Mouse (Mus musculus) liver, embryonic 14.5 days (tissue): ENCODE results near the gene Glt8d2. TPM values are rescaled to one million over a fixed set of nuclear protein-coding genes. Genes with fewer than 3 reads are reported as not detected.
A peak's percentile ranks its signal among the peaks of the same experiment; 100 is the strongest.
"Not testable (repeated sequence)": the region's sequence is repeated elsewhere in the genome, so short reads cannot be mapped to it uniquely, and the experiment has no call there.

Experiments
- ATAC-seq: fragments of 200-750 bp; cut with Nextera tagmentation; 2 replicates; pipeline ENCODE4 v1.8.0; 2017; ENCODE audit warnings: moderate number of reproducible peaks, mild to moderate bottlenecking, moderate library complexity; ENCODE audit not compliant: insufficient read depth
- DNase-seq, 3 experiments: peaks; one replicate each; pipeline ENCODE4 v3.0.0-alpha.2; 2012 to 2013; ENCODE audit warnings: low read depth in 3 of 3, low spot score in 3 of 3
- H3K27ac ChIP-seq: fragments of 300-500 bp; sonication (generic); 2 replicates; pipeline ENCODE4 v1.5.1; 2014; ENCODE audit warnings: moderate library complexity, mild to moderate bottlenecking, control low read depth, inconsistent platforms
- H3K27me3 ChIP-seq: fragments of 300-500 bp; sonication (generic); 2 replicates; pipeline ENCODE4 v1.6.1; 2014; ENCODE audit warnings: mild to moderate bottlenecking, low read length, moderate library complexity; ENCODE audit not compliant: control insufficient read depth, insufficient read depth
- H3K36me3 ChIP-seq: fragments of 300-500 bp; sonication (generic); replicated peaks from 2 replicates; pipeline ENCODE4 v1.6.1; 2014; ENCODE audit warnings: low read depth; ENCODE audit not compliant: control insufficient read depth, insufficient read depth
- H3K4me1 ChIP-seq, 2 experiments: fragments of 200-500 bp in 1 of 2; fragments of 300-500 bp in 1 of 2; sonication (generic) in 1 of 2; replicated peaks; 2 replicates each; pipeline ENCODE4 v1.6.1; 2012 to 2014; ENCODE audit warnings: antibody characterized with exemption in 1 of 2, inconsistent platforms in 1 of 2, low read length in 1 of 2; ENCODE audit not compliant: control insufficient read depth in 2 of 2, insufficient read depth in 2 of 2
- H3K4me2 ChIP-seq: fragments of 300-500 bp; sonication (generic); 2 replicates; pipeline ENCODE4 v1.6.1; 2014; ENCODE audit warnings: low read depth, mild to moderate bottlenecking, control low read depth, moderate library complexity
- H3K4me3 ChIP-seq, 2 experiments: fragments of 200-500 bp in 1 of 2; fragments of 300-500 bp in 1 of 2; sonication (generic) in 1 of 2; 2 replicates each; pipeline ENCODE4 v1.5.1; 2012 to 2014; ENCODE audit warnings: low read depth in 2 of 2, low read length in 2 of 2, mild to moderate bottlenecking in 2 of 2, control low read depth in 1 of 2, inconsistent platforms in 1 of 2, moderate library complexity in 1 of 2; ENCODE audit not compliant: insufficient read depth in 1 of 2
- H3K9ac ChIP-seq: fragments of 300-500 bp; sonication (generic); replicated peaks from 2 replicates; pipeline ENCODE4 v1.6.1; 2014; ENCODE audit warnings: mild to moderate bottlenecking, control low read depth, moderate library complexity
- H3K9me3 ChIP-seq: fragments of 300-500 bp; sonication (generic); 2 replicates; pipeline ENCODE4 v1.6.1; 2016; ENCODE audit warnings: low read length, mixed read lengths; ENCODE audit not compliant: control insufficient read depth
- CTCF ChIP-seq: IDR thresholded peaks from 2 replicates; pipeline ENCODE4 v1.5.1; 2016; ENCODE audit warnings: antibody characterized with exemption, low read depth, control low read depth
- EP300 ChIP-seq: IDR thresholded peaks from 2 replicates; pipeline ENCODE4 v1.6.1; 2016; ENCODE audit warnings: antibody characterized with exemption, low read depth
- WGBS: fragments of 180-500 bp; shearing (Covaris S2); extraction: QIAGEN DNeasy Blood & Tissue Kit; methylation state at CpG from one replicate; pipeline ENCODE4 v1.1.7; 2014; ENCODE audit not compliant: insufficient replicate concordance; 5-methylcytosine and 5-hydroxymethylcytosine counted together
- polyA plus RNA-seq, 2 experiments: library from polyadenylated mRNA; depleted of rRNA in 1 of 2; stranded (reverse) in 1 of 2; unstranded in 1 of 2; fragments of >200 nt; fragmentation: Nextera tagmentation in 1 of 2; extraction: Ambion mirVana in 1 of 2; gene quantifications; 2 replicates each; pipeline versions ENCODE4 v1.2.1 to v1.2.3; 2012 to 2014

Glt8d2 gene
- polyA plus RNA-seq, 2 experiments: 0.23 to 0.27 TPM

DNA sequence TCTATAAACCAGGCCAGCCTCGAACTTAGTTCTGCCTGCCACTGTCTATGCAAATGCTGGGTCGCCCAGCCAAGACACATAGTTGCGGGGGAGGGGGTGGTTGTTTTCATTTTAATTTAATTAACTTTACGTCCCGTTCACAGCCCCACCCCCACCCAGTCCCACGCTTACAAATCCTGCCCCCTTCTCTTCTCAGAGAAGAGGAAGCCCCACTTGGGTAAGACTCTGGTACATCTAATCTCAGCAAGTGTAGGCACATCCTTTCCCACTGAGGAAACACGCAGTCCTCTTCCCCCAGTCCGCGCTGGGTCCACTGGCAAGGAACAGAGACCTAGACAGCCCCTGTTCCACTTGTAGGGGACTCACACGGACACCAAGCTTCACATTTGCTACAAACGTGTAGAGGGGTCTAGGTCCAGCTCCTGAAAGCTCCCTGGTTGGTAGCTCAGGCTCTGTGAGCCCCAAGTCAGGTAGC is 61.3 kb downstream of the Glt8d2 start:
- H3K4me1 ChIP-seq: peaks cover 11 to 14% of the 10 kb centered on the region in 2 experiments

DNA sequence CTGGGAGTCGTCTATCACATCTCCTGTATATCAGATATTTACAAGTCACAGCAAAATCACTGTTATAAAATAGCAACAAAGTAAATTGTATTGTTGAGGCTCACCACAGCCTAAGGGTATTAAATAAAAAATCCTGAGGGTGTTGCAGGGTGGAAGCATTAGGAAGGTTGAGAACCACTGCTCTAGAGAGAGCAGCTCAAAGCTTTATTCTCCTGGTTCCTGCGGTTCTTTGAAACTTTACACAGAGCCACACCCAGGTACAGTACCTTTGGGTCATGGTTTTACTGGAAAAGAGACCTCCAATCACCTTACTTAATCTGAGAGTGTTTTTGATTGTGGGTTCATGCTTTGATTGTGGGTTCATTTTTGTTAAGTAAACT is 66.9 kb downstream of the Glt8d2 start:
- H3K9me3 ChIP-seq, DNase-seq, H3K27me3 ChIP-seq, H3K4me1 ChIP-seq, H3K36me3 ChIP-seq: not testable (repeated sequence)
- Histone ChIP-seq H3K4me2 (peak overlapping the region; percentile 81), H3K4me3 (peak overlapping the region; percentile 76 to 85), H3K27ac (peak overlapping the region; percentile 17; the same call in 1 of the 2 replicates), H3K9ac (peak overlapping the region; percentile 16; the same call in 1 of the 2 replicates)
- peak; percentile 6; the same call in 1 of the 2 replicates for ATAC-seq
- WGBS: 3% methylated on average over 2 of the region's 2 CpGs

More for the DNA sequence above, 61.3 kb downstream of the Glt8d2 start:
- Histone ChIP-seq H3K9ac (peak overlapping the region; percentile 86), H3K4me3 (peak overlapping the region; percentile 69 to 91), H3K27ac (peak overlapping the region; percentile 74), H3K4me2 (peak overlapping the region; percentile 100), H3K9me3 (no peaks in the 10 kb centered on the region), H3K27me3 (no peaks in the 10 kb centered on the region), H3K36me3 (peaks cover 3% of the 10 kb centered on the region; the same call in 1 of the 2 replicates)
- ATAC-seq: no peak; the same call in none of the 2 replicates
- DNase-seq: peak in 1 of 3 experiments; percentile 33
- TF ChIP-seq EP300 (no peak), CTCF (no peak)
- 7% methylated on average over 11 of the region's 11 CpGs for WGBS

DNA sequence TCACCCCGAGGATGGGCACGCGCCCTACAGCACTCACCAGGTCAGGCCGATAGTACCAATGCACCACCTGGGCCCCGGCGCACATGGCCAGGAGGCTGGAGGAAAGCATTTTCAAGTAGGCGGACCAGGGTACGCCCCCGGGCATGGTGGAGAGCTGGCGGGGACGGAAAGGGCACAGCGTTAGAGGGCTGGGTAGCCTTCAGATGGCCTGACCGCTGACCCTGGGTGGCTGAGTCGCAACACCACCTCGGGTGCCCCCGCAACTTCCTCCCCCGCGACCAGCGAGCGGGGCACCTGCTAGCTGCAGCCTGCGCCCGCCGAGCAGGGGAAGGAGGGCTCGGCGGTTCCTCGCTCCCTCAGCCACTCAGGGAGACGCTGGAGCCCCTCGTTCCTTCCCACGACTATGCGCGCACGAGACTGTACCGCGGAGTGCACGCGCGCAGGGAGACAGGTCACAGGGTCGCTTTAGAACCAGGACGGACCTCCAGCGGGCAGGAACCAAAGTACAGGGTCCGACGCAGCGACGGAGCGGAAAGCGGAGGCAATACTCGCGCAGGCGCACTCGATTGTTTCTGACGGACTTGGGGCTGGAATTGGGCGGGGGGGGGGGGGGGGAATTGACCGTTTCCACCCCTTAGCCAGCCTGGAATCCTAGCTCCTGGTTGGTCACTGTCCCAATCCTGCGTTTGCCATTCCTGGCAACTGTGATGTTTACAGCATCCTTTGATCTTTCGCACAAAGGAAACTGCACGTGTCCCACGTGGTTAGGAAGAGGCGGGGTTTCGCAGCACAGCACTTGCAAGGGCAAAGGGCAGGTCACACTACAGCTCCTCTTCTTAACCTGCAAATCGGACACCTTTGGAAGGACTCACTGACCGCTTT is 67.5 kb downstream of the Glt8d2 start, which contains the start of gene 1190007I07Rik:
Gene 1190007I07Rik (minus strand): TSS at position 558 of the 882 bp plus-strand sequence.
- ATAC-seq (peak; percentile 88), DNase-seq (peak; percentile 62 to 77 (median 69))
- H3K27me3 ChIP-seq: no peaks in the 10 kb centered on the region
- peak within 1 kb of the TSS; percentile 76 to 85 for H3K4me3 ChIP-seq
- peak within 1 kb of the TSS; percentile 81 for H3K4me2 ChIP-seq
- peak within 1 kb of the TSS; percentile 69 for H3K9ac ChIP-seq
- H3K4me1 ChIP-seq: peaks cover 0 to 4% of the 10 kb centered on the region in 2 experiments; a peak in 1 of 4 replicates
- no peaks in the 10 kb centered on the region for H3K9me3 ChIP-seq
- WGBS: under 1% methylated on average over 60 of the region's 61 CpGs
- TF ChIP-seq CTCF (peak; percentile 44; the same call in 1 of the 2 replicates), EP300 (no peak)
- peak within 1 kb of the TSS; percentile 17; the same call in 1 of the 2 replicates for H3K27ac ChIP-seq
- no peaks in the 10 kb centered on the region for H3K36me3 ChIP-seq

DNA sequence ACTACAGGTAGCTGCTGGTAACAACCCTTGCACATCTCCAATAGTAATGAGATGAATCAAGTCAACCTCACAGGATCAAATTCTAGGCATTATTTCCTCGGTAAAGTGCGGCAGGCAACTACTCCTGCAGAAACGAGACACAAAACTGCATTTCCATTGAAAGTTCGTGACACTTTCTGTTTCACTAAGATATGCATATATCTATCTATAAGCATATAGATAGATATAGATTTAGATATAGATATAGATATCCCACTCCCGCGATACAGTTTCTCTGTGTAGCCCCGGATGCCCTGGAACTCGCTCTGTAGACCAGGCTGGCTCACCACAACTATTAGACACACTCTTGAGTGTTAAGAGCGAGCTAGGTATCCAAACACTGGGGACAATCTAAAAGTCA is 68.2 kb downstream of the Glt8d2 start:
- WGBS: 13% methylated on average over 9 of the region's 9 CpGs
- TF ChIP-seq CTCF: no peak
- no peak for TF ChIP-seq EP300
- peak overlapping the region; percentile 76 to 85 for H3K4me3 ChIP-seq
- H3K4me1 ChIP-seq: peaks cover 0 to 4% of the 10 kb centered on the region in 2 experiments; a peak in 1 of 4 replicates
- no peaks in the 10 kb centered on the region for H3K36me3 ChIP-seq
- H3K27me3 ChIP-seq: no peaks in the 10 kb centered on the region
- peak overlapping the region; percentile 69 for H3K9ac ChIP-seq
- ATAC-seq: 0 out of 2 replicates have a peak, but pooled peaks have one; percentile 5
- H3K27ac ChIP-seq: no peak overlapping the region
- DNase-seq: no peak
- no peaks in the 10 kb centered on the region for H3K9me3 ChIP-seq
- H3K4me2 ChIP-seq: peak overlapping the region; percentile 81

Other genes with a start within 250 kb of the Glt8d2 start
- gene Gm1553, start 198.0 kb downstream of the Glt8d2 start, polyA plus RNA-seq (2012; rRNA removed): not detected in 2 replicates
- gene Gm1553, start 198.0 kb downstream of the Glt8d2 start, polyA plus RNA-seq (2014; fragmentation: Nextera tagmentation; extraction: Ambion mirVana): not detected in 2 replicates
- gene 1190007I07Rik, start 67.4 kb downstream of the Glt8d2 start, polyA plus RNA-seq (2012; rRNA removed): 24.0 and 25.9 TPM in 2 replicates
- 34.2 and 35.6 TPM in 2 replicates for gene 1190007I07Rik, start 67.4 kb downstream of the Glt8d2 start, polyA plus RNA-seq (2014; fragmentation: Nextera tagmentation; extraction: Ambion mirVana)
- gene Tdg, start 60.8 kb downstream of the Glt8d2 start, polyA plus RNA-seq (2012; rRNA removed): 13.8 and 21.3 TPM in 2 replicates
- 33.0 and 38.8 TPM in 2 replicates for gene Tdg, start 60.8 kb downstream of the Glt8d2 start, polyA plus RNA-seq (2014; fragmentation: Nextera tagmentation; extraction: Ambion mirVana)
- 5.0 and 6.5 TPM in 2 replicates for gene Hcfc2, start 5.5 kb upstream of the Glt8d2 start, polyA plus RNA-seq (2012; rRNA removed)
- 9.0 and 10.7 TPM in 2 replicates for gene Hcfc2, start 5.5 kb upstream of the Glt8d2 start, polyA plus RNA-seq (2014; fragmentation: Nextera tagmentation; extraction: Ambion mirVana)
- gene Nfyb, start 73.5 kb upstream of the Glt8d2 start, polyA plus RNA-seq (2012; rRNA removed): 14.4 and 22.0 TPM in 2 replicates
- 31.9 and 32.4 TPM in 2 replicates for gene Nfyb, start 73.5 kb upstream of the Glt8d2 start, polyA plus RNA-seq (2014; fragmentation: Nextera tagmentation; extraction: Ambion mirVana)
- 23.5 and 33.6 TPM in 2 replicates for gene Txnrd1, start 143.3 kb upstream of the Glt8d2 start, polyA plus RNA-seq (2012; rRNA removed)
- 44.6 and 53.1 TPM in 2 replicates for gene Txnrd1, start 143.3 kb upstream of the Glt8d2 start, polyA plus RNA-seq (2014; fragmentation: Nextera tagmentation; extraction: Ambion mirVana)
- 0.17 and 0.33 TPM in 2 replicates for gene Eid3, start 176.0 kb upstream of the Glt8d2 start, polyA plus RNA-seq (2012; rRNA removed)
- gene Eid3, start 176.0 kb upstream of the Glt8d2 start, polyA plus RNA-seq (2014; fragmentation: Nextera tagmentation; extraction: Ambion mirVana): 0.10 TPM in 1 of 2 replicates, not detected in the other